Mouse (Mus musculus): ENCODE measurements around the gene Agxt.

The Agxt gene

GRCm38 (mm10) chr1:93150907-93151661 lies 16.0 kb downstream of the Agxt start:
- no peak for DNase-seq

GRCm38 (mm10) chr1:93157566-93157965 lies 22.5 kb downstream of the Agxt start:
- DNase-seq, result peak; percentile 40 to 56

- DNase-seq, result no peak
Observed at GRCm38 (mm10) chr1:93158916-93159315, 23.9 kb downstream of the Agxt start.

- DNase-seq, result peak; percentile 74 to 83
Observed at GRCm38 (mm10) chr1:93159566-93160500, 24.8 kb downstream of the Agxt start.

- DNase-seq, result peak; percentile 47 to 74
Observed at GRCm38 (mm10) chr1:93160501-93161133, 25.6 kb downstream of the Agxt start, which contains the start of gene 2310007B03Rik. Gene 2310007B03Rik (minus strand): TSS chr1:93160948.

GRCm38 (mm10) chr1:93161350-93161749 lies 26.3 kb downstream of the Agxt start:
- peak in 1 of 2 experiments; percentile 44 for DNase-seq

GRCm38 (mm10) chr1:93161921-93162320 lies 26.9 kb downstream of the Agxt start:
- peak in 1 of 2 experiments; percentile 71 for DNase-seq

- DNase-seq, result peak in 1 of 2 experiments; percentile 53
Observed at GRCm38 (mm10) chr1:93162588-93162987, 27.5 kb downstream of the Agxt start.

- no peak for DNase-seq
Observed at GRCm38 (mm10) chr1:93165447-93165846, 30.4 kb downstream of the Agxt start.

- DNase-seq, result peak in 1 of 2 experiments; percentile 73
Observed at GRCm38 (mm10) chr1:93166346-93167079, 31.5 kb downstream of the Agxt start.

GRCm38 (mm10) chr1:93168295-93168775 lies 33.3 kb downstream of the Agxt start, which contains the start of gene Crocc2:
Gene Crocc2 (plus strand): TSS chr1:93168725.
- DNase-seq, result peak in 1 of 2 experiments; percentile 50

- DNase-seq, result no peak
Observed at GRCm38 (mm10) chr1:93173665-93174064, 38.6 kb downstream of the Agxt start.

- DNase-seq, result peak; percentile 72 to 83
Observed at GRCm38 (mm10) chr1:93174399-93174798, 39.4 kb downstream of the Agxt start.

- DNase-seq, result no peak
Observed at GRCm38 (mm10) chr1:93175849-93176248, 40.8 kb downstream of the Agxt start.

GRCm38 (mm10) chr1:93176525-93177332 lies 41.7 kb downstream of the Agxt start:
- DNase-seq, result peak; percentile 77 to 89

- no peak for DNase-seq
Observed at GRCm38 (mm10) chr1:93182281-93182680, 47.2 kb downstream of the Agxt start.

- no peak for DNase-seq
Observed at GRCm38 (mm10) chr1:93184071-93184828, 49.2 kb downstream of the Agxt start.

GRCm38 (mm10) chr1:93190726-93191305 lies 55.8 kb downstream of the Agxt start:
- no peak for DNase-seq

- no peak for DNase-seq
Observed at GRCm38 (mm10) chr1:93194961-93195360, 59.9 kb downstream of the Agxt start.
